Mouse (Mus musculus): ENCODE measurements around the gene Fcrl6. TPM values are rescaled to one million over a fixed set of nuclear protein-coding genes. Genes with fewer than 3 reads are reported as not detected.

Gene Fcrl6
- polyA plus RNA-seq, 1 experiment: not detected

DNA sequence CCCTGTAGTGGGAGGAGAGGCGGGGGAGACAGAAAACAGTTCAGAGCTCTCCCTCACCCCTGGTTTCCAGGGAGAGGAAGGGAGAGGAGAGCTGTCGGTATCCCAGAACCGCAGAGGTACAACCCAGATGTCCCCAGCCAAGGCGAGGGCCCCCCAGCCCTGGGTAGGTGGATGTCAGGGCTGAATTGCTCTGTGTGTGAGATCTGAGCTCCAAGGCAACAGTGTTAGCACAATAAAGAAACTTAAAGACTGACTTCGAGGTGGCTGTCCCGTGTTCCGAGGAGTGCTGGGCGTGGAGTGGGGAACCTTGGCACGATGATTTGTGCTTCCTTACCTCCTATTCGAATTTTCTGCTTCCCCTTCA lies 38.9 kb downstream of the Fcrl6 start:
- Histone ChIP-seq H3K4me3 (ENCODE audit: insufficient read depth, low read depth, low read length) (peak overlapping the region; percentile 54), H3K4me1 (ENCODE audit: control insufficient read depth, insufficient read depth, low read length) (peaks cover 5% of the 10 kb centered on the region), H3K27me3 (replicated peaks; ENCODE audit: control insufficient read depth, insufficient read depth, low read length) (no peaks in the 10 kb centered on the region), H3K27ac (ENCODE audit: insufficient read depth, low read depth, low read length) (no peak overlapping the region), H3K36me3 (ENCODE audit: control insufficient read depth, insufficient read depth, low read length) (no peaks in the 10 kb centered on the region)
- DNase-seq: no peak
- 10% methylated on average over 9 of the region's 10 CpGs for WGBS
- TF ChIP-seq POLR2A (IDR thresholded peaks at IDR 0.05; ENCODE audit: low read depth, low read length) (no peak), CTCF (conservative IDR thresholded peaks at IDR 0.05; ENCODE audit: insufficient read depth, insufficient read length, low read depth, low read length) (no peak)

DNA sequence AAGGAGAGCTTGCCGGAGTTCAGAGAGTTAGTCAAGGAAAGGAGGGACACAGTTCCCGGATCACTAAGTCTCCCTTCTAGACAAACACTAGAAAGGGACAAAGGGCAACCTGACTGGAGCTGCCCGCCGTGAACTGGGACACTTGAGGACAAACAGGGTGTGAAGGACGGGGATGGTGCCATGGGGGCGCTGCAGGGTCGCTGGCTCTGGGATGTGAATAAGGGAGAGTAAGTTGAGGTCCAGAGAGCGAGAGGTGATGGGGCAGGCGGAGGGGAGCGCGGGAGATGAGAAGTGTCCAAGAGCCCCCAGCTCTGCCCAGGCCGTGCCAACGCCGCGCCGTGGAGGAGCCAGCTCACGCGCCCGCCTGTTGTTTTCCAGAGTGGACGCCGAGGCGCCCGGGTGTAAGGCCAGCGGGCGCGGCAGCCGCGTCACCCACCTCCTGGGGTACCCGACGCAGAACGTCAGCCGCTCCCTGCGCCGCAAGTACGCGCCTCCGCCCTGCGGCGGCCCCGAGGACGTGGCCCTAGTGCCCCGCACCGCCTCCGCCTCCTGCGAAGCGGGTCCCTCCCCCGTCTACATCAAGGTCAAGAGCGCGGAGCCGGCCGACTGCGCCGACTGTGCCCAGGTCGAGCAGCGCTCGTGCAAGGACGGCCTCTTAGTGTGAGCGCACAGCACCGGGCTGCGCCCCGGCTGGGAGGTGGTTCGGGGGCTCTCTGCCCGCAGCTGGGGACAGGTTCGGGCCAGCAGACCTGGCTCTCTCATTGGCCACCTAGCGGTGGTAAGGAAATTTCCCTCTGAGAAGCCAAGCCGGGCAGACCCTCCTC lies 39.5 kb downstream of the Fcrl6 start:
- peak overlapping the region; percentile 45 for H3K27ac ChIP-seq (ENCODE audit: insufficient read depth, low read depth, low read length)
- no peaks in the 10 kb centered on the region for H3K36me3 ChIP-seq (ENCODE audit: control insufficient read depth, insufficient read depth, low read length)
- H3K4me3 ChIP-seq (ENCODE audit: insufficient read depth, low read depth, low read length): peak overlapping the region; percentile 54
- DNase-seq: peak; percentile 89
- TF ChIP-seq CTCF (conservative IDR thresholded peaks at IDR 0.05; ENCODE audit: insufficient read depth, insufficient read length, low read depth, low read length) (peak; percentile 58; the same call in 1 of the 2 replicates), POLR2A (IDR thresholded peaks at IDR 0.05; ENCODE audit: low read depth, low read length) (no peak)
- WGBS: under 1% methylated on average over 66 of the region's 66 CpGs
- no peaks in the 10 kb centered on the region for H3K27me3 ChIP-seq (replicated peaks; ENCODE audit: control insufficient read depth, insufficient read depth, low read length)
- peaks cover 5% of the 10 kb centered on the region for H3K4me1 ChIP-seq (ENCODE audit: control insufficient read depth, insufficient read depth, low read length)

DNA sequence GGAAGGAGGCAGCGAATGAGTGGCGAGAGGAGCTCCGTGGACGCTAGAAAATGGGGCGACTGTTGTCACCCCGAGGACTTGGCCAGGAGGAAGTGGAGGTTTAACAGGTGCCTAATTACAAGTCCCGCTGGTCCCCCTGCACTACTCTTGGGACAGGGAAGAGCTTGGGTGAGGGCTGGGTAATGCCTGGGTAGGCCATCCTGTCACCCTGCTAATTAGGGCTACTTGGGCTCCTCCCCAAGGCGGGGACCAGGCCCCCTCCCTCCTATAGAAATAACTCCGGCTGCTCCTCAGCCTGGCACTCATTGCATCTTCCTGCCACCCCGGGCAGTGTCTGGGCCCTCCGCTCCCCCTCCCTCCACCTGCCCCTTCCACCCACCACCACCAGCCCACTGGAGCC lies 46.7 kb downstream of the Fcrl6 start, which contains the start of gene Vsig8:
Gene Vsig8 (plus strand): TSS at position 301 of the 400 bp plus-strand sequence.
- 70% methylated on average over 11 of the region's 11 CpGs for WGBS
- no peak for DNase-seq
- Histone ChIP-seq H3K36me3 (ENCODE audit: control insufficient read depth, insufficient read depth, low read length) (no peaks in the 10 kb centered on the region), H3K27me3 (replicated peaks; ENCODE audit: control insufficient read depth, insufficient read depth, low read length) (no peaks in the 10 kb centered on the region), H3K27ac (ENCODE audit: insufficient read depth, low read depth, low read length) (no peak within 1 kb of the TSS), H3K4me3 (ENCODE audit: insufficient read depth, low read depth, low read length) (no peak within 1 kb of the TSS), H3K4me1 (ENCODE audit: control insufficient read depth, insufficient read depth, low read length) (no peaks in the 10 kb centered on the region)
- TF ChIP-seq CTCF (conservative IDR thresholded peaks at IDR 0.05; ENCODE audit: insufficient read depth, insufficient read length, low read depth, low read length) (no peak), POLR2A (IDR thresholded peaks at IDR 0.05; ENCODE audit: low read depth, low read length) (no peak)

DNA sequence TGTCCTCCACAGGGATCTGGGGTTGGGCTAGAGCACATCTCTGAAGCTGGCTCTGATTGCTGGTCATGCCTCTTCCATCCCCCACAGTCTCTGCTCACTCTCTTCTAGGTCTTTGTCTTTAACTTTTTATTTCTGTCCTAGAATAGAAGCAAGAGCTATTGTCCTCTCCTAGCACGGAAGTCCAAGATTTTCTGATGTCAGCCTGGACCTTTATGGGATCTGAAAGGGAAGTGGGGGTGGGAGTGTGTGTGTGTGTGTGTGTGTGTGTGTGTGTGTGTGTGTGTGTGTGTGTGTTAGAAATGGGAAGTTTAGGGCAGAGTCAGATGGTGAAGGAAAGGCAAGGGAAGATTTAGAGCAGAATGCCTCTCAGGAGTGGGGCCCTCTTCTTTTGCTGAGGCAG lies 49.7 kb downstream of the Fcrl6 start:
- DNase-seq: peak; percentile 53
- H3K27me3 ChIP-seq (replicated peaks; ENCODE audit: control insufficient read depth, insufficient read depth, low read length): no peaks in the 10 kb centered on the region
- WGBS: 67% methylated on average over 1 of the region's 1 CpGs
- no peak overlapping the region for H3K4me3 ChIP-seq (ENCODE audit: insufficient read depth, low read depth, low read length)
- 0 out of 2 replicates have a peak, but pooled peaks cover 3% of the 10 kb centered on the region for H3K4me1 ChIP-seq (ENCODE audit: control insufficient read depth, insufficient read depth, low read length)
- H3K36me3 ChIP-seq (ENCODE audit: control insufficient read depth, insufficient read depth, low read length): no peaks in the 10 kb centered on the region
- no peak overlapping the region for H3K27ac ChIP-seq (ENCODE audit: insufficient read depth, low read depth, low read length)
- no peak for TF ChIP-seq POLR2A (IDR thresholded peaks at IDR 0.05; ENCODE audit: low read depth, low read length)
- TF ChIP-seq CTCF (conservative IDR thresholded peaks at IDR 0.05; ENCODE audit: insufficient read depth, insufficient read length, low read depth, low read length): no peak

DNA sequence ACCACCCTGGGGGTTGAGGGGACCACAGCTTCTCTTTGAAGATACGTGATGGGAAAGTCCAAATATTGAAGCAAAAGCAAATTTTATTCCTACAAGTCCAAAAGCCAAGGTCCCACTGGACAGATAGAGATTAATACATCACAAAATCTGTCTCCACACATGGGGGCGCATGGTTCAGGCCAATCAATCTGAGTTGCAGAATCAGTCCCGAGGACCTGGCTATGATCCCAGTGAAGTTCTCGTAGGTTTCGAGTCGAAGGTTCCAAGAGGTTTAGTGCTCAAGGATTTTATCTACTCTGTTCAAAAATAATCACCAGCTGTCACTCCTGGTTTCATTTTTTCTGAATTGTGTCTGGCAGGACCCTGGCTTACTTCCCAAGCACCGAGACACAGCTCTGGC lies 51.3 kb downstream of the Fcrl6 start:
- Histone ChIP-seq H3K36me3 (ENCODE audit: control insufficient read depth, insufficient read depth, low read length) (no peaks in the 10 kb centered on the region), H3K27ac (ENCODE audit: insufficient read depth, low read depth, low read length) (no peak overlapping the region), H3K4me3 (ENCODE audit: insufficient read depth, low read depth, low read length) (no peak overlapping the region; the same call in 1 of the 2 replicates), H3K27me3 (replicated peaks; ENCODE audit: control insufficient read depth, insufficient read depth, low read length) (no peaks in the 10 kb centered on the region), H3K4me1 (ENCODE audit: control insufficient read depth, insufficient read depth, low read length) (0 out of 2 replicates have a peak, but pooled peaks cover 3% of the 10 kb centered on the region)
- no peak for DNase-seq
- 50% methylated on average over 7 of the region's 7 CpGs for WGBS
- no peak for TF ChIP-seq POLR2A (IDR thresholded peaks at IDR 0.05; ENCODE audit: low read depth, low read length)

DNA sequence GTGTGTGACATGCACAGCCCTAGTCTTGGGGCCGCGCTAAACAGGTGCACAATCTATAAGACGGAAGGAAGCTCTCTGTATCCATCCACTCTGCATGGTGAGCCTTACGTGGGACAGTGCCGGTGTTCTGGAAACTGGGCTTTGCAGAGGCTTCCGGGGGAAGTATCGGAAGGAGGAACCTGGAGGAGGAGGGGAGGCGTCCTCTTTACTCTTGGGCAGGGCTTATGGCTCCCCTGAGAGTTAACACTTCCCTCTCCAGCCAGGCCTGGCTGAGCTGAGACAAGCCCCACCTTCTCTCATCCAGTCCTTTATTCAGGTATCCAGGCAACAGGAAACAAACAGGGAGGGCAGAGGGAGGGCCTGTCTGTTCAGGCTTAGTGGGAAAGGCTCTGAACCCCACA lies 51.8 kb downstream of the Fcrl6 start:
- no peaks in the 10 kb centered on the region for H3K36me3 ChIP-seq (ENCODE audit: control insufficient read depth, insufficient read depth, low read length)
- no peak overlapping the region for H3K27ac ChIP-seq (ENCODE audit: insufficient read depth, low read depth, low read length)
- 0 out of 2 replicates have a peak, but pooled peaks cover 3% of the 10 kb centered on the region for H3K4me1 ChIP-seq (ENCODE audit: control insufficient read depth, insufficient read depth, low read length)
- DNase-seq: peak; percentile 67
- 1% methylated on average over 8 of the region's 8 CpGs for WGBS
- TF ChIP-seq CTCF (conservative IDR thresholded peaks at IDR 0.05; ENCODE audit: insufficient read depth, insufficient read length, low read depth, low read length) (no peak), POLR2A (IDR thresholded peaks at IDR 0.05; ENCODE audit: low read depth, low read length) (no peak)
- H3K4me3 ChIP-seq (ENCODE audit: insufficient read depth, low read depth, low read length): peak overlapping the region; percentile 54
- no peaks in the 10 kb centered on the region for H3K27me3 ChIP-seq (replicated peaks; ENCODE audit: control insufficient read depth, insufficient read depth, low read length)

DNA sequence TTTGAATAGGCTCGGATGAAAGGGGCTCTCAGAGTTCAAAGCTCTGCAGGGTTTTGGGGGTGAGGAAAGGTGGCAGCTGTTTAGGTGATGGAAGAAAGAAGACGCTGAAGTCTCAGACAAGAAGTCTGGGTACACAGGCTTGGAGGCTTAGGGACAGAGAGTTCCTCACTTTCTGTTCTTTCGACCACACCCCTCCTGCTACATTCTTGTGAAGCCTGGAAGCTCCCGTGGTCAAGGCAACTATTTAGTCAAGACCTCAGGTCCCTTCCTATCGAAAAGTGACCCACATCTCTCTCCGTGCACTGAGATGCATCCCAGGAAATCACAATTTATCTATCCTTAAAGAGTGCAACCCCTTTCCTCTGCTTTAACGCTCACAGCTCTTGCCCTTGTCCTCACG lies 52.6 kb downstream of the Fcrl6 start:
- TF ChIP-seq CTCF (conservative IDR thresholded peaks at IDR 0.05; ENCODE audit: insufficient read depth, insufficient read length, low read depth, low read length): no peak
- no peak for TF ChIP-seq POLR2A (IDR thresholded peaks at IDR 0.05; ENCODE audit: low read depth, low read length)
- peak overlapping the region; percentile 54; the same call in 1 of the 2 replicates for H3K4me3 ChIP-seq (ENCODE audit: insufficient read depth, low read depth, low read length)
- no peaks in the 10 kb centered on the region for H3K36me3 ChIP-seq (ENCODE audit: control insufficient read depth, insufficient read depth, low read length)
- no peaks in the 10 kb centered on the region for H3K27me3 ChIP-seq (replicated peaks; ENCODE audit: control insufficient read depth, insufficient read depth, low read length)
- DNase-seq: no peak
- no peak overlapping the region for H3K27ac ChIP-seq (ENCODE audit: insufficient read depth, low read depth, low read length)
- WGBS: 14% methylated on average over 8 of the region's 8 CpGs
- H3K4me1 ChIP-seq (ENCODE audit: control insufficient read depth, insufficient read depth, low read length): 0 out of 2 replicates have a peak, but pooled peaks cover 3% of the 10 kb centered on the region

Measured in kidney, adult 2 months (tissue).